Mouse (Mus musculus): Measurements from ENCODE around the gene Sf3a1.

Gene Sf3a1

DNA sequence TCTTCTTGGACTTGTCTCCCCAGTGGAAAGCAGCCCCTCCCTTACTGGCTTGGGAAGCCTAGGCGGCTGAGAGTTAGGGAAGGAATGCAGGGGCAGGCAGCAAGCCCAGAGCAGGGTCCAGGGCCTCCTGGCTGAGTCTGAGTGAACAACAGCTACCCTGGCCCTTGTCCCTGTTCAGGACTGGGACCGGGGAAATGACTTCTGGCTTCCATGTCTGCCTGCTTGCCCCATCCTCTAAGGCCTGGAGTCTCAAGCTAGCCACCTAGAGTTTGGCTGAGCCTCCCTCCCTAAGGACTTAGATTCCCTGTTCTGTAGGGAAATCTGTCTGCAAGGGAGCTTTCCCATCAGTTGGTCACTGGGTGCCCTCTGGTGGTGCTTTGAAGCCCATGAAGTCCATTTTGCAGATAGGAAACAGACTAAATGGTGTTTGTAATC lies 59.2 kb downstream of the Sf3a1 start:
- peak; percentile 94 for DNase-seq

- DNase-seq = no peak
These were observed 59.8 kb downstream of the Sf3a1 start for GRCm38 (mm10) chr11:4219908-4220307.

DNA sequence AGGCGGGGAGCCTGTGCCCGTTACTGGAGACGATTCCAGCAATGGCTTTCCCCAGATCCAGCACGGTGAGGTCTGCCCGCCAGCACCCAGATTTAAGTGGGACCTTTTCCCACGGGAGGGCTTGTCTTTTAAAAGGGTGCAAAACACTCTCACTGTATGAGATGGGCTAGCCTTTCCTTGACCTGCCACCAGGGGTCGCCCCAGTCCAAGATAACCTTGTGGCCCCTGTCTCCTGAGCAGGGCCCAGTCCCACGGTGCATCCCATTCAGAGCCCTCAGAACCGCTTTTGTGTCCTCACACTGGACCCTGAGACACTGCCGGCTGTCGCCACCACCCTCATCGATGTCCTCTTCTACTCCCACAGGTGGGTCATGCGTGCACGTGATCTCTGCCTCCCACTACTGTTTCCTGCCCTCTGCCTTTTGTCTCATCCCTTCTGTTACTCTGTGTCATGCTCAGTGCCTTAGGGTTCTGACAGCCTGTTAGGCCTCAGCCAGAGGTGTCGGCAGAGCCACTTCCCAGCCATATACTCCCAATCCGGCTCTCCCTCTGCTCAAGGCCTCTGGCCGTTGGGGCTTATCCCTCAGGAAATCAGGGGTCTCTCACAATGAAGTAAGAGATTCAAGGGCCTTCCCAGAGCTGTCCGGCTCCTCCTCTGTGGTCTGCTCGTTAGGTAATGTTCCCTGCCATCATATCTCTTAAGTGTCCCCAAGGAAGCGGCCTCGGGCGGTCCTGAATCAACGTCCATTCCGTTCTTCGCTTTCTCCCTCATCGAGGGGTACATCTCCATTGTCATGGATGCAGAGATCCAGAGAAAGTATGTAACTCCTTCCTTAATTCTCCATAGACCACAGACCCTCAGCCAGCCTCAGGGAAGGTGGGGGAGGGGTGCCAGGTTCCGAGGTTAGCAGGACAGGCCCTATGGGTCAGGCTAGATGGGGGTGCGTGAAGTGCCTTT lies 60.6 kb downstream of the Sf3a1 start:
- DNase-seq = peak; percentile 89

GRCm38 (mm10) chr11:4222046-4222950 lies 62.1 kb downstream of the Sf3a1 start:
- no peak for DNase-seq

- no peak for DNase-seq
These were observed 63.4 kb downstream of the Sf3a1 start for GRCm38 (mm10) chr11:4223393-4224188.

DNA sequence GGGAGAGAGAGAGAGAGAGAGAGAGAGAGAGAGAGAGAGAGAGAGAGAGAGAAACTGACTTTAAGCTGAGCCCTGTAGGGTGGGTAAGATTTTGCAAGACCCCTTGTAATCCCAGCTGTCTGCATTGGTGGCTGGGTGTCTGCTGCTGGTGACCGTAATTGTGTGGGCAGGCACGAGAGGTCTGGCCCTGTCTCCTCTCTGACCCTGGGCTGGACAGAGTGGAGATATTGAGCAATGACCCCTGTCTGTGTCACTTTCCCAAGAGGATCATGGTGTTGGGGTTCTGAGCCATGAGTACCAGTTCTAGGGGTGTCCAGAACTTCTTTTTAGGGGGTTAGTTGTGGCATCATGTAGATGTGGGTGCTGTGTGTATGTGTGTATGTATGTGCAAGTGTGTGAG lies 64.1 kb downstream of the Sf3a1 start:
- DNase-seq = no peak

GRCm38 (mm10) chr11:4226569-4227325 lies 66.6 kb downstream of the Sf3a1 start:
- DNase-seq = no peak

GRCm38 (mm10) chr11:4228463-4228862 lies 68.3 kb downstream of the Sf3a1 start:
- no peak for DNase-seq

DNA sequence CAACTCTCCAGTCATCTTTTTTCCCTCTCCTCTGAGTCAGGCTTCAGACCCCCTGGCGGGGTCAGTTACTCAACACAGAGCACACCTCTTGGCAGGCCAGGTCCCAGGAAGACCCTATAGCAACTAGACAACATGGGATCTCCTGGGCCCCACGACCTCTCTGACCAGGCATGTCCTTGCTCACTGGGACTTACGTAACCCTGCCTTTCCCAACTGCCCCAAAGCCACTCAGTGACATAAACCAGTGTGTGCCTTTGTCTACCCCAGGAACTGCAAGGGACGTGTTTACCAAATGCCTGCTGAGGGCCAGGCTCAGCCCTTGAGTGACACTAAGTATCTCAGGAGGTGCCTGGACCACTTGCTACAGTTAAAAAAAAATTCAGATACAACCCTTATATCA lies 69.7 kb downstream of the Sf3a1 start:
- DNase-seq = no peak

DNA sequence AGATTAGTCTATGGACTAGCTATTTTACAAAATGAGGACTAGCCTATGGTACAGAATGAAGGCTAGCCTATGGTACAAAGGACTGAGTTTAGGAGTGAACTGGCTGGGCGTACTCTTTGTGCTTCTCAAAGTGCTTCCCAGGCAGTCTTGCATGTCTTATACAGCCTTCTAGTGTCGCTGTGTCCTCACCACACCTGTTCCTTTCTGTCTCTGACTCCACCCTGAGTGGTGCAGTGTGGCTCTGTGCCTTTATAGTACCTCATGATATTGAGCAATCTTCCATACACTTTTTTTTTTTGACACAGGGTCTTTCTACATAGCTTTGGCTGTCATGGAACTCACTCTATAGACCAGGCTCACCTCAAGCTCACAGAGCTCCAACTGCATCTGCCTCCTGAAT lies 71.3 kb downstream of the Sf3a1 start:
- DNase-seq = no peak
